39 mouse cellular contexts compared by ENCODE assay signal in genomic region chr8:86604676-86605075, GRCm38 (mm10). TPM values are rescaled to one million over a fixed set of nuclear protein-coding genes. Genes with fewer than 3 reads are reported as not detected.
"Had no signal": no experiment of that assay in that cellular context is flagged by ENCODE, and none has a peak within 500 bp of the region (broad histone marks: within the 10 kb centered on the region; RNA-seq: fewer than 3 reads in every experiment).

No protein-coding gene starts in this region.

- H3K9me3 ChIP-seq: heart, embryonic 10.5 days; heart, embryonic 13.5 days; heart, embryonic 15.5 days; hindbrain, embryonic 10.5 days; hindbrain, embryonic 12.5 days; hindbrain, embryonic 13.5 days; hindbrain, embryonic 15.5 days; intestine, embryonic 15.5 days; kidney, embryonic 15.5 days had no signal

- H3K4me3 ChIP-seq: heart, embryonic 10.5 days; heart, embryonic 13.5 days; heart, embryonic 15.5 days; hindbrain, embryonic 10.5 days; hindbrain, embryonic 12.5 days; hindbrain, embryonic 13.5 days; hindbrain, embryonic 15.5 days; intestine, embryonic 15.5 days; kidney, embryonic 15.5 days; layer of hippocampus, adult 2 months; left cerebral cortex, adult 2 months had no signal

- DNase-seq: heart, postnatal 10 days; heart, postnatal 14 days; heart, postnatal 36 days; heart, postnatal 4 days; kidney, adult 11 months; kidney, adult 18-20 months; kidney, adult 2 months; kidney, adult 8-10 months; kidney, adult 9 months; kidney, postnatal 10 days; kidney, postnatal 14 days; kidney, postnatal 25 days; kidney, postnatal 36 days; kidney, postnatal 4 days; layer of hippocampus, adult 9-11 months; layer of hippocampus, postnatal 36 days had no signal

- ATAC-seq: hindbrain, embryonic 16.5 days; hindbrain, postnatal 0 days; inflammation-experienced regulatory T-cells, adult 6 months; intestine, embryonic 15.5 days; intestine, embryonic 16.5 days; intestine, postnatal 0 days had no signal

- H3K27me3 ChIP-seq: heart, embryonic 13.5 days; heart, embryonic 15.5 days; hindbrain, embryonic 12.5 days; hindbrain, embryonic 13.5 days; hindbrain, embryonic 15.5 days; intestine, embryonic 15.5 days; kidney, embryonic 15.5 days had no signal

- H3K9ac ChIP-seq: heart, embryonic 13.5 days; heart, embryonic 15.5 days; hindbrain, embryonic 12.5 days; hindbrain, embryonic 13.5 days; hindbrain, embryonic 14.5 days; hindbrain, embryonic 15.5 days; intestine, embryonic 15.5 days; kidney, embryonic 15.5 days had no signal

- H3K4me1 ChIP-seq: heart, embryonic 10.5 days; heart, embryonic 13.5 days; heart, embryonic 15.5 days; hindbrain, embryonic 12.5 days; hindbrain, embryonic 13.5 days; hindbrain, embryonic 15.5 days; intestine, embryonic 15.5 days; kidney, embryonic 15.5 days had no signal

- H3K4me2 ChIP-seq: heart, embryonic 11.5 days; heart, embryonic 13.5 days; heart, embryonic 15.5 days; hindbrain, embryonic 12.5 days; hindbrain, embryonic 13.5 days; hindbrain, embryonic 14.5 days; hindbrain, embryonic 15.5 days; intestine, embryonic 15.5 days; kidney, embryonic 15.5 days had no signal

- H3K27ac ChIP-seq: heart, embryonic 10.5 days; heart, embryonic 13.5 days; heart, embryonic 15.5 days; hindbrain, embryonic 10.5 days; hindbrain, embryonic 12.5 days; hindbrain, embryonic 13.5 days; hindbrain, embryonic 14.5 days; hindbrain, embryonic 15.5 days; hindbrain, postnatal 0 days; intestine, embryonic 15.5 days; kidney, embryonic 15.5 days; kidney, postnatal 0 days; layer of hippocampus, adult 2 months; left cerebral cortex, adult 2 months had no signal

- H3K36me3 ChIP-seq: heart, embryonic 10.5 days; heart, embryonic 13.5 days; heart, embryonic 15.5 days; hindbrain, embryonic 10.5 days; hindbrain, embryonic 12.5 days; hindbrain, embryonic 13.5 days; hindbrain, embryonic 15.5 days; intestine, embryonic 15.5 days; kidney, embryonic 15.5 days had no signal

RNA-seq across cellular contexts. Expression of gene Abcc12, which starts 24.2 kb away (rescaled TPM):
- total RNA-seq: heart, postnatal 25 days; heart, postnatal 36 days had no signal
- polyA plus RNA-seq: heart, embryonic 10.5 days; heart, embryonic 11.5 days; heart, embryonic 13.5 days; heart, embryonic 14.5 days; heart, postnatal 0 days; hindbrain, embryonic 11.5 days; inflammation-experienced regulatory T-cells, adult 6 months; intestine, postnatal 0 days had no signal
